Mouse (Mus musculus): ENCODE data around the gene Eif3l.

Gene Eif3l

GRCm38 (mm10) chr15:79050160-79050845, 24.7 kb upstream of the Eif3l start:
- no peak for DNase-seq

GRCm38 (mm10) chr15:79050964-79051363, 24.0 kb upstream of the Eif3l start:
- no peak for DNase-seq

- no peak for DNase-seq
Observed at GRCm38 (mm10) chr15:79051461-79052360, 23.3 kb upstream of the Eif3l start.

- no peak for DNase-seq
Observed at GRCm38 (mm10) chr15:79052366-79052765, 22.6 kb upstream of the Eif3l start.

- no peak for DNase-seq
Observed at GRCm38 (mm10) chr15:79056601-79057000, 18.4 kb upstream of the Eif3l start.

- DNase-seq: no peak
Observed at GRCm38 (mm10) chr15:79057850-79058249, 17.1 kb upstream of the Eif3l start.

- no peak for DNase-seq
Observed at GRCm38 (mm10) chr15:79060887-79061565, 14.0 kb upstream of the Eif3l start.

- peak; percentile 95 to 97 for DNase-seq
Observed at GRCm38 (mm10) chr15:79062376-79063159, 12.4 kb upstream of the Eif3l start, which contains the start of gene Ankrd54. Ankrd54 (minus strand) TSS chr15:79062893.

- no peak for DNase-seq
Observed at GRCm38 (mm10) chr15:79063160-79063740, 11.7 kb upstream of the Eif3l start.

GRCm38 (mm10) chr15:79065086-79065770, 9.8 kb upstream of the Eif3l start:
- DNase-seq: no peak

GRCm38 (mm10) chr15:79066276-79066675, 8.7 kb upstream of the Eif3l start:
- no peak for DNase-seq

GRCm38 (mm10) chr15:79067631-79068030, 7.3 kb upstream of the Eif3l start:
- no peak for DNase-seq

GRCm38 (mm10) chr15:79068416-79068815, 6.6 kb upstream of the Eif3l start:
- DNase-seq: no peak

- DNase-seq: no peak
Observed at GRCm38 (mm10) chr15:79071117-79072039, 3.6 kb upstream of the Eif3l start.

- no peak for DNase-seq
Observed at GRCm38 (mm10) chr15:79073752-79074151, 1.2 kb upstream of the Eif3l start.

- no peak for DNase-seq
Observed at GRCm38 (mm10) chr15:79074446-79074845, 533 bp upstream of the Eif3l start.

GRCm38 (mm10) chr15:79075658-79076365, 833 bp downstream of the Eif3l start:
- DNase-seq: no peak

GRCm38 (mm10) chr15:79079567-79079966, 4.6 kb downstream of the Eif3l start:
- DNase-seq: no peak

- no peak for DNase-seq
Observed at GRCm38 (mm10) chr15:79092284-79092683, 17.3 kb downstream of the Eif3l start.

All from thymus, adult 18-20 months (tissue).